Comparison of ENCODE assay signal across 15 mouse cellular contexts in the genomic region with DNA sequence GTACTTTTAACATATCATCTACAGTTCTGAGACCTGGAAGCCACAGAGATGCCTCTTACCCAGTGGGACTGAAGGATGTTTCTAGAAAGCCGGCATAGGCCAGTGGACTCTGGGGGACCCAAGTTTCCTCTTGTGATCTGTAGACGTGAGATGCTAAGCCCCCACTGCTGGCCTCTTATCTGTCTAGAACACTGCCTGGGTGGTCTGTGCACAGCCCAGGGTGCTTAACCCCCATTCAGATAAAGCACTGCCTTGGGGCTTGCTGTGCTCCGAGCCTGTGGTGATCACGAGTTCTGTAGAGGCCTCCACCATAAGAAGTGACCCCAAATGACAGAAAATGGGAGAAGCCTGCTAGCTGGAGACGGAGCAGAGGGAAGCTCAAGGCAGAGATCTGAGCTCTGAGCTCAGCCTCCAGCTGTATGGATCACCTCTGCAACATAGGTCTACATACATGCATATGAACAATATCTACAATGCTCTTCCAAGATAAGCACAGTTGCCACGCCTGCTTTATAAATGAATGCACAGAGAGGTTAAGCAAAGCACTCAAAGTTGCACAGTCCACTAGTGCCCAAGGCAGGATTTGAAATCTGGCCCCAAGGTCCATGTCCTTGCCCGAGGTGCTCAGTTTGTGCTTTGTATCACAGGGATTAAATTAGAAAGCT.
A peak's percentile ranks its signal among the peaks of the same experiment; 100 is the strongest.
DNase-seq lines count a peak whose midpoint lies in the region; ATAC-seq and TF ChIP-seq lines count a peak whose summit lies in the region.
"Had no signal": no experiment of that assay in that cellular context is flagged by ENCODE, and none has a peak within 500 bp of the region (broad histone marks: within the 10 kb centered on the region; RNA-seq: fewer than 3 reads in every experiment).

No protein-coding gene starts in this region.

- H3K36me3 ChIP-seq in erythroblast, embryonic 14.5 days (ENCODE audit: control insufficient read depth): no peaks in the 10 kb centered on the region
- no peaks in the 10 kb centered on the region for H3K36me3 ChIP-seq in heart, embryonic 12.5 days
- no peaks in the 10 kb centered on the region for H3K36me3 ChIP-seq in stomach, embryonic 15.5 days
- no peaks in the 10 kb centered on the region for H3K36me3 ChIP-seq in stomach, postnatal 0 days (ENCODE audit: control insufficient read depth, insufficient read depth, low read length)
- H3K36me3 ChIP-seq in stomach, embryonic 16.5 days (ENCODE audit: control insufficient read depth, insufficient read depth, low read length): no peaks in the 10 kb centered on the region
- H3K36me3 ChIP-seq: embryonic facial prominence, embryonic 13.5 days had no signal

- no peak for DNase-seq in heart, adult 9 months (ENCODE audit: low spot score in 2 of 2)
- DNase-seq in stomach, postnatal 0 days (ENCODE audit: low spot score): no peak
- DNase-seq in spleen, adult 12 weeks (ENCODE audit: low spot score): no peak
- DNase-seq: adrenal gland, adult 8-10 months; cerebellum, adult 9-11 months; kidney, adult 18-20 months; kidney, postnatal 14 days; thymus, adult 2 months had no signal

- peaks cover under 1% of the 10 kb centered on the region for H3K9me3 ChIP-seq in erythroblast, embryonic 14.5 days (ENCODE audit: control insufficient read depth, low read length)
- H3K9me3 ChIP-seq in heart, embryonic 12.5 days (replicated peaks): 0 out of 2 replicates have a peak, but pooled peaks cover 3% of the 10 kb centered on the region
- H3K9me3 ChIP-seq in stomach, embryonic 15.5 days: no peaks in the 10 kb centered on the region
- no peaks in the 10 kb centered on the region for H3K9me3 ChIP-seq in stomach, postnatal 0 days (ENCODE audit: control insufficient read depth, low read length)
- no peaks in the 10 kb centered on the region for H3K9me3 ChIP-seq in stomach, embryonic 16.5 days (replicated peaks; ENCODE audit: control insufficient read depth, low read length)

- peaks cover 54% of the 10 kb centered on the region for H3K4me1 ChIP-seq in erythroblast, embryonic 14.5 days (ENCODE audit: control insufficient read depth)
- peaks cover 21% of the 10 kb centered on the region for H3K4me1 ChIP-seq in heart, embryonic 12.5 days (replicated peaks)
- H3K4me1 ChIP-seq in stomach, embryonic 15.5 days: no peaks in the 10 kb centered on the region
- H3K4me1 ChIP-seq in stomach, postnatal 0 days (replicated peaks; ENCODE audit: control insufficient read depth, insufficient read depth): no peaks in the 10 kb centered on the region
- H3K4me1 ChIP-seq in stomach, embryonic 16.5 days (ENCODE audit: control insufficient read depth, insufficient read depth, low read length): no peaks in the 10 kb centered on the region
- H3K4me1 ChIP-seq: megakaryocyte, embryonic 14.5 days had no signal

- no peak overlapping the region for H3K27ac ChIP-seq in heart, embryonic 12.5 days (ENCODE audit: poor library complexity, severe bottlenecking)
- no peak overlapping the region for H3K27ac ChIP-seq in stomach, embryonic 15.5 days
- H3K27ac ChIP-seq in stomach, postnatal 0 days (replicated peaks): no peak overlapping the region
- no peak overlapping the region for H3K27ac ChIP-seq in stomach, embryonic 16.5 days (ENCODE audit: low read length)
- H3K27ac ChIP-seq: embryonic facial prominence, embryonic 13.5 days had no signal

- no peaks in the 10 kb centered on the region for H3K27me3 ChIP-seq in erythroblast, embryonic 14.5 days (ENCODE audit: control insufficient read depth)
- H3K27me3 ChIP-seq in heart, embryonic 12.5 days (replicated peaks): no peaks in the 10 kb centered on the region
- H3K27me3 ChIP-seq in stomach, embryonic 15.5 days (replicated peaks): no peaks in the 10 kb centered on the region
- H3K27me3 ChIP-seq in stomach, postnatal 0 days (ENCODE audit: control insufficient read depth, insufficient read depth, low read length): no peaks in the 10 kb centered on the region
- no peaks in the 10 kb centered on the region for H3K27me3 ChIP-seq in stomach, embryonic 16.5 days (ENCODE audit: control insufficient read depth, insufficient read depth, low read length)
- H3K27me3 ChIP-seq: megakaryocyte, embryonic 14.5 days had no signal

- 43% methylated on average over 7 of the region's 7 CpGs for WGBS in heart, embryonic 12.5 days
- WGBS in stomach, embryonic 15.5 days: 59% methylated on average over 7 of the region's 7 CpGs
- 65% methylated on average over 7 of the region's 7 CpGs for WGBS in stomach, postnatal 0 days
- 56% methylated on average over 7 of the region's 7 CpGs for WGBS in stomach, embryonic 16.5 days

- TF ChIP-seq EP300 in stomach, postnatal 0 days (optimal IDR thresholded peaks at IDR 0.05): no peak

- ATAC-seq in erythroblast, adult 5-6 weeks (replicated peaks; ENCODE audit: low FRiP score, poor library complexity, severe bottlenecking): no peak
- ATAC-seq in heart, embryonic 12.5 days (ENCODE audit: insufficient number of reproducible peaks, low FRiP score): peak; percentile 41; the same call in 1 of the 2 replicates
- peak; percentile 70; the same call in 1 of the 2 replicates for ATAC-seq in stomach, embryonic 15.5 days (ENCODE audit: insufficient read depth, low FRiP score, low read depth)
- no peak for ATAC-seq in stomach, postnatal 0 days (ENCODE audit: low FRiP score, low TSS enrichment)
- 0 out of 2 replicates have a peak, but pooled peaks have one; percentile 35 for ATAC-seq in stomach, embryonic 16.5 days (ENCODE audit: insufficient read depth, low FRiP score)

- no peak overlapping the region for H3K9ac ChIP-seq in heart, embryonic 12.5 days
- H3K9ac ChIP-seq in stomach, embryonic 15.5 days: no peak overlapping the region
- H3K9ac ChIP-seq in stomach, postnatal 0 days (ENCODE audit: low read length): no peak overlapping the region
- H3K9ac ChIP-seq in stomach, embryonic 16.5 days (ENCODE audit: low read length): no peak overlapping the region
- H3K9ac ChIP-seq: embryonic facial prominence, embryonic 13.5 days had no signal

- H3K4me2 ChIP-seq in heart, embryonic 12.5 days: no peak overlapping the region
- H3K4me2 ChIP-seq in stomach, embryonic 15.5 days: no peak overlapping the region
- H3K4me2 ChIP-seq in stomach, postnatal 0 days (replicated peaks; ENCODE audit: low read depth): no peak overlapping the region
- H3K4me2 ChIP-seq in stomach, embryonic 16.5 days (ENCODE audit: low read depth, low read length): no peak overlapping the region
- H3K4me2 ChIP-seq: embryonic facial prominence, embryonic 13.5 days had no signal

- peak overlapping the region; percentile 32 for H3K4me3 ChIP-seq in erythroblast, embryonic 14.5 days (replicated peaks)
- no peak overlapping the region for H3K4me3 ChIP-seq in heart, embryonic 12.5 days
- no peak overlapping the region for H3K4me3 ChIP-seq in stomach, embryonic 15.5 days (replicated peaks)
- no peak overlapping the region for H3K4me3 ChIP-seq in stomach, postnatal 0 days (ENCODE audit: low read depth, low read length)
- no peak overlapping the region for H3K4me3 ChIP-seq in stomach, embryonic 16.5 days (replicated peaks; ENCODE audit: low read length)
- H3K4me3 ChIP-seq: embryonic facial prominence, embryonic 13.5 days; megakaryocyte, embryonic 14.5 days had no signal

- no peak for TF ChIP-seq CTCF in stomach, postnatal 0 days (IDR thresholded peaks at IDR 0.05; ENCODE audit: low read depth)

Comparison
In these comparisons a context has a peak if more than half of its experiments do, and no peak if none do; other contexts are left out.
1. ATAC-seq: peak in heart, embryonic 12.5 days (single experiment), stomach, embryonic 15.5 days (single experiment) and stomach, embryonic 16.5 days (single experiment); none in erythroblast, adult 5-6 weeks (single experiment) and stomach, postnatal 0 days (single experiment).